Mouse (Mus musculus): ENCODE measurements at regions not wholly inside any gene's neighbourhood (a gene's known extent, or its start where the extent isn't known, plus 50 kb on each side); places are given as distances from the start of the nearest gene placed in this dataset.

- TF ChIP-seq ZC3H11A (IDR thresholded peaks at IDR 0.05; ENCODE audit: borderline replicate concordance, low read depth, low read length) (peak; percentile 28; the same call in 1 of the 2 replicates), MAFK (IDR thresholded peaks at IDR 0.05; ENCODE audit: insufficient read depth, low read depth, low read length) (no peak), HCFC1 (IDR thresholded peaks at IDR 0.05; ENCODE audit: borderline replicate concordance, insufficient read depth, low read length) (no peak), ZNF384 (IDR thresholded peaks at IDR 0.05; ENCODE audit: low read depth, low read length) (no peak), CHD2 (IDR thresholded peaks at IDR 0.05; ENCODE audit: low read depth, low read length) (no peak)
Observed at GRCm38 (mm10) chr4:127612761-127613160, 254.8 kb upstream of the Gjb5 start.
